Mouse (Mus musculus) E14TG2a.4 (cell line): ENCODE measurements around the gene Casp2.

ENCODE experiments used
- CTCF ChIP-seq: conservative IDR thresholded peaks from 2 replicates; pipeline ENCODE4 v1.5.1; 2014; ENCODE audit warnings: low read length
- NANOG ChIP-seq: IDR thresholded peaks from 2 replicates; pipeline ENCODE4 v1.6.1; 2014; ENCODE audit warnings: borderline replicate concordance, low read length, mixed read lengths
- POU5F1 ChIP-seq: IDR thresholded peaks from 2 replicates; pipeline ENCODE4 v1.6.1; 2014; ENCODE audit warnings: low read length, borderline replicate concordance

GRCm38 (mm10) chr6:42324067-42324481, 59.3 kb downstream of the Casp2 start:
- TF ChIP-seq CTCF (no peak), POU5F1 (no peak), NANOG (no peak)
